Mouse (Mus musculus) myocyte (in vitro differentiated cells): ENCODE measurements around the gene Arid1b. TPM values are rescaled to one million over a fixed set of nuclear protein-coding genes. Genes with fewer than 3 reads are reported as not detected.

Experiments used
- H3K27me3 ChIP-seq: one replicate; pipeline ENCODE4 v1.6.1; 2011; ENCODE audit not compliant: control insufficient read depth, insufficient read depth, insufficient read length
- H3K36me3 ChIP-seq: one replicate; pipeline ENCODE4 v1.6.1; 2011; ENCODE audit not compliant: control insufficient read depth, insufficient read depth
- H3K4me2 ChIP-seq: one replicate; pipeline ENCODE4 v1.6.1; 2011; ENCODE audit warnings: low read depth, control low read depth
- H3K4me3 ChIP-seq: one replicate; pipeline ENCODE4 v1.5.1; 2011; ENCODE audit warnings: mild to moderate bottlenecking, control low read depth, moderate library complexity
- H3K79me2 ChIP-seq: one replicate; pipeline ENCODE4 v1.6.1; 2011; ENCODE audit not compliant: control insufficient read depth, insufficient read depth
- H3ac ChIP-seq: one replicate; pipeline ENCODE4 v1.6.1; 2011; ENCODE audit not compliant: control insufficient read depth, insufficient read length
- CEBPB ChIP-seq: IDR thresholded peaks from 2 replicates; pipeline ENCODE4 v1.6.1; 2011; ENCODE audit warnings: mild to moderate bottlenecking, moderate library complexity; ENCODE audit not compliant: poor library complexity, insufficient read depth, severe bottlenecking
- E2F4 ChIP-seq: IDR thresholded peaks from one replicate; pipeline ENCODE4 v1.6.1; 2011; ENCODE audit warnings: mild to moderate bottlenecking, control low read depth, moderate library complexity; ENCODE audit not compliant: insufficient read depth
- MAX ChIP-seq: IDR thresholded peaks from one replicate; pipeline ENCODE4 v1.6.1; 2011; ENCODE audit warnings: low read depth, mild to moderate bottlenecking, control low read depth
- MYOD1 ChIP-seq, 3 experiments: IDR thresholded peaks; one replicate each; pipeline ENCODE4 v1.6.1; 2011; ENCODE audit warnings: control low read depth in 2 of 3, low read depth in 2 of 3, mild to moderate bottlenecking in 2 of 3, moderate library complexity in 1 of 3; ENCODE audit not compliant: insufficient read length in 2 of 3, control insufficient read depth in 1 of 3
- MYOG ChIP-seq, 3 experiments: IDR thresholded peaks; one replicate each; pipeline ENCODE4 v1.6.1; 2011; ENCODE audit warnings: control low read depth in 2 of 3, low read depth in 2 of 3, mild to moderate bottlenecking in 2 of 3; ENCODE audit not compliant: insufficient read length in 2 of 3, control insufficient read depth in 1 of 3, insufficient read depth in 1 of 3
- POLR2A ChIP-seq: IDR thresholded peaks from one replicate; pipeline ENCODE4 v1.6.1; 2011; ENCODE audit warnings: low read depth, mild to moderate bottlenecking, control low read depth, moderate library complexity; ENCODE audit not compliant: insufficient read length
- POLR2AphosphoS2 ChIP-seq: IDR thresholded peaks from one replicate; pipeline ENCODE4 v1.6.1; 2011; ENCODE audit warnings: low read depth, control low read depth; ENCODE audit not compliant: insufficient read length
- REST ChIP-seq: IDR thresholded peaks from one replicate; pipeline ENCODE4 v1.6.1; 2011; ENCODE audit warnings: mild to moderate bottlenecking, control low read depth, moderate library complexity; ENCODE audit not compliant: insufficient read depth, insufficient read length
- SRF ChIP-seq: IDR thresholded peaks from one replicate; pipeline ENCODE4 v1.6.1; 2011; ENCODE audit warnings: low read depth; ENCODE audit not compliant: control insufficient read depth, insufficient read length
- TCF12 ChIP-seq: IDR thresholded peaks from one replicate; pipeline ENCODE4 v1.6.1; 2011; ENCODE audit warnings: mild to moderate bottlenecking, control low read depth; ENCODE audit not compliant: poor library complexity, insufficient read depth, severe bottlenecking
- TCF3 ChIP-seq: IDR thresholded peaks from one replicate; pipeline ENCODE4 v1.6.1; 2011; ENCODE audit warnings: low read depth, control low read depth; ENCODE audit not compliant: insufficient read length
- USF1 ChIP-seq: IDR thresholded peaks from one replicate; pipeline ENCODE4 v1.6.1; 2011; ENCODE audit warnings: low read depth, mild to moderate bottlenecking, control low read depth, moderate library complexity
- polyA plus RNA-seq: library from polyadenylated mRNA; unstranded; fragments of >200 nt; fragmentation: generic; extraction: Trizol; gene quantifications from one replicate; pipeline ENCODE4 v1.2.1, GENCODE M21; 2012; ENCODE audit warnings: missing spikeins

Gene Arid1b
- polyA plus RNA-seq, 1 experiment: 10.9 TPM

- TF ChIP-seq SRF (no peak), CEBPB (no peak), POLR2AphosphoS2 (no peak), MAX (no peak), MYOG (IDR thresholded peaks at IDR 0.05; ENCODE audit: control insufficient read depth in 1 of 3, insufficient read depth in 1 of 3, insufficient read length in 2 of 3, low read depth in 2 of 3) (no peak), REST (no peak), POLR2A (no peak), TCF12 (no peak), E2F4 (no peak), USF1 (no peak), TCF3 (no peak), MYOD1 (IDR thresholded peaks at IDR 0.05; ENCODE audit: control insufficient read depth in 1 of 3, insufficient read length in 2 of 3, low read depth in 2 of 3) (no peak)
- H3K4me2 ChIP-seq: no peak overlapping the region
- H3K4me3 ChIP-seq: no peak overlapping the region
- H3ac ChIP-seq: no peak overlapping the region
- peaks cover 4% of the 10 kb centered on the region for H3K36me3 ChIP-seq
- H3K27me3 ChIP-seq: no peaks in the 10 kb centered on the region
- H3K79me2 ChIP-seq: no peaks in the 10 kb centered on the region
Measured at GRCm38 (mm10) chr17:5287641-5288040, 293.5 kb downstream of the Arid1b start.

- Histone ChIP-seq H3K4me3 (no peak overlapping the region), H3ac (no peak overlapping the region), H3K27me3 (no peaks in the 10 kb centered on the region), H3K79me2 (no peaks in the 10 kb centered on the region), H3K36me3 (peaks cover 4% of the 10 kb centered on the region), H3K4me2 (no peak overlapping the region)
- TF ChIP-seq USF1: no peak
- TF ChIP-seq E2F4: no peak
- TF ChIP-seq TCF3: no peak
- TF ChIP-seq MYOD1 (IDR thresholded peaks at IDR 0.05; ENCODE audit: control insufficient read depth in 1 of 3, insufficient read length in 2 of 3, low read depth in 2 of 3): peak in 2 of 3 experiments; percentile 30 to 59
- TF ChIP-seq MYOG (IDR thresholded peaks at IDR 0.05; ENCODE audit: control insufficient read depth in 1 of 3, insufficient read depth in 1 of 3, insufficient read length in 2 of 3, low read depth in 2 of 3): peak in 1 of 3 experiments; percentile 62
- no peak for TF ChIP-seq CEBPB
Measured at GRCm38 (mm10) chr17:5293653-5294584, 299.8 kb downstream of the Arid1b start.

- H3K79me2 ChIP-seq: no peaks in the 10 kb centered on the region
- H3K36me3 ChIP-seq: peaks cover 4% of the 10 kb centered on the region
- TF ChIP-seq MYOD1 (IDR thresholded peaks at IDR 0.05; ENCODE audit: control insufficient read depth in 1 of 3, insufficient read length in 2 of 3, low read depth in 2 of 3) (peak in 1 of 3 experiments; percentile 2), MYOG (IDR thresholded peaks at IDR 0.05; ENCODE audit: control insufficient read depth in 1 of 3, insufficient read depth in 1 of 3, insufficient read length in 2 of 3, low read depth in 2 of 3) (peak in 1 of 3 experiments; percentile 43), SRF (no peak)
- peak overlapping the region; percentile 2 for H3K4me2 ChIP-seq
- H3K4me3 ChIP-seq: no peak overlapping the region
- no peaks in the 10 kb centered on the region for H3K27me3 ChIP-seq
- no peak overlapping the region for H3ac ChIP-seq
Measured at GRCm38 (mm10) chr17:5295086-5295947, 301.2 kb downstream of the Arid1b start.

DNA sequence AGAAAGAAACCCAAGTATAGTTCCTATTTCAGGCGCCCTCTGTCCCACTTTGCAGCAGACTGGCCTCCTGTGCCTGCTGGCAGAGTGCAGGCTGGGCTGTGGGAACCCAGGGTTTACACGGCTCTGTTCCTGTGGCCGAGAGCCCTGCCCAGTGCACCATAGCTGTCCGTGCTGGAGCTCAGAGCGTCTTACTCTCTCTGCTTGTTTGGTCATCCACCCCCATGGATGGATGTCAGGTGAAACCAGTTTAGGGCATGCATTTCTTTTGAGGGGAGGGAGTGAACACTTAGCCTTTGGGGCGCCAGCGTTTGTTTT, 301.8 kb downstream of the Arid1b start:
- H3K36me3 ChIP-seq: peaks cover 4% of the 10 kb centered on the region
- no peak overlapping the region for H3K4me3 ChIP-seq
- no peak overlapping the region for H3K4me2 ChIP-seq
- no peaks in the 10 kb centered on the region for H3K27me3 ChIP-seq
- TF ChIP-seq TCF12: no peak
- no peaks in the 10 kb centered on the region for H3K79me2 ChIP-seq
- no peak overlapping the region for H3ac ChIP-seq

GRCm38 (mm10) chr17:5297491-5297890, 303.4 kb downstream of the Arid1b start:
- TF ChIP-seq POLR2A: no peak
- TF ChIP-seq USF1: no peak
- peak in 2 of 3 experiments; percentile 11 to 55 for TF ChIP-seq MYOG (IDR thresholded peaks at IDR 0.05; ENCODE audit: control insufficient read depth in 1 of 3, insufficient read depth in 1 of 3, insufficient read length in 2 of 3, low read depth in 2 of 3)
- peak in 1 of 3 experiments; percentile 24 for TF ChIP-seq MYOD1 (IDR thresholded peaks at IDR 0.05; ENCODE audit: control insufficient read depth in 1 of 3, insufficient read length in 2 of 3, low read depth in 2 of 3)
- no peak for TF ChIP-seq CEBPB
- Histone ChIP-seq H3ac (no peak overlapping the region), H3K4me2 (no peak overlapping the region)

More at GRCm38 (mm10) chr17:5297491-5297890, 303.4 kb downstream of the Arid1b start:
- no peaks in the 10 kb centered on the region for H3K27me3 ChIP-seq
- H3K4me3 ChIP-seq: no peak overlapping the region
- H3K79me2 ChIP-seq: no peaks in the 10 kb centered on the region
- H3K36me3 ChIP-seq: no peaks in the 10 kb centered on the region
